Mouse (Mus musculus) thymus, postnatal 10 days (tissue): ENCODE results near the gene Il1r2.

Source experiments
- DNase-seq, 2 experiments: peaks; one replicate each; pipeline ENCODE4 v3.0.0; 2021; ENCODE audit warnings: low spot score in 2 of 2

Gene Il1r2

GRCm38 (mm10) chr1:40061359-40061758 is 12.5 kb upstream of the Il1r2 start:
- DNase-seq = no peak

- no peak for DNase-seq
Measured at GRCm38 (mm10) chr1:40063409-40063808, 10.5 kb upstream of the Il1r2 start.

GRCm38 (mm10) chr1:40064508-40064907 is 9.4 kb upstream of the Il1r2 start:
- DNase-seq = no peak

- DNase-seq = no peak
Measured at GRCm38 (mm10) chr1:40072558-40072957, 1.3 kb upstream of the Il1r2 start.

- no peak for DNase-seq
Measured at GRCm38 (mm10) chr1:40077328-40077727, 3.4 kb downstream of the Il1r2 start.

GRCm38 (mm10) chr1:40081041-40081440 is 7.2 kb downstream of the Il1r2 start:
- DNase-seq = no peak

GRCm38 (mm10) chr1:40084386-40084785 is 10.5 kb downstream of the Il1r2 start:
- DNase-seq = no peak

GRCm38 (mm10) chr1:40085403-40086182 is 11.7 kb downstream of the Il1r2 start:
- DNase-seq = peak; percentile 42 to 56

GRCm38 (mm10) chr1:40091160-40091559 is 17.3 kb downstream of the Il1r2 start:
- no peak for DNase-seq

- no peak for DNase-seq
Measured at GRCm38 (mm10) chr1:40092541-40092940, 18.7 kb downstream of the Il1r2 start.

- DNase-seq = no peak
Measured at GRCm38 (mm10) chr1:40094601-40095304, 20.9 kb downstream of the Il1r2 start.

- no peak for DNase-seq
Measured at GRCm38 (mm10) chr1:40095585-40095984, 21.7 kb downstream of the Il1r2 start.

GRCm38 (mm10) chr1:40106306-40106705 is 32.4 kb downstream of the Il1r2 start:
- DNase-seq = no peak

GRCm38 (mm10) chr1:40106719-40107118 is 32.8 kb downstream of the Il1r2 start:
- no peak for DNase-seq

GRCm38 (mm10) chr1:40107971-40108749 is 34.3 kb downstream of the Il1r2 start:
- DNase-seq = no peak

- DNase-seq = no peak
Measured at GRCm38 (mm10) chr1:40109736-40110135, 35.9 kb downstream of the Il1r2 start.

GRCm38 (mm10) chr1:40115271-40115670 is 41.4 kb downstream of the Il1r2 start:
- peak in 1 of 2 experiments; percentile 58 for DNase-seq

GRCm38 (mm10) chr1:40116422-40116821 is 42.5 kb downstream of the Il1r2 start:
- DNase-seq = peak; percentile 49 to 81

- DNase-seq = no peak
Measured at GRCm38 (mm10) chr1:40117565-40117964, 43.7 kb downstream of the Il1r2 start.

GRCm38 (mm10) chr1:40124237-40124636 is 50.4 kb downstream of the Il1r2 start:
- no peak for DNase-seq

- no peak for DNase-seq
Measured at GRCm38 (mm10) chr1:40128481-40128880, 54.6 kb downstream of the Il1r2 start.

- DNase-seq = no peak
Measured at GRCm38 (mm10) chr1:40129321-40129720, 55.4 kb downstream of the Il1r2 start.
